Mouse (Mus musculus): ENCODE data around the gene Cd163. TPM values are rescaled to one million over a fixed set of nuclear protein-coding genes. Genes with fewer than 3 reads are reported as not detected.

Cd163 gene
- polyA plus RNA-seq (2014; fragmentation: Illumina TruSeq; extraction: RNeasy Lipid Tissue Mini Kit (QIAGEN cat#74804); ENCODE audit: low read depth, low replicate concordance), result 22.6 TPM

GRCm38 (mm10) chr6:124304356-124304755, at the start of gene Cd163:
Gene Cd163 (plus strand): TSS chr6:124304656.

Other genes with a start within 250 kb of the Cd163 start
- gene Vmn2r27, start 72.8 kb upstream of the Cd163 start, polyA plus RNA-seq (2014; fragmentation: Illumina TruSeq; extraction: RNeasy Lipid Tissue Mini Kit (QIAGEN cat#74804); ENCODE audit: low read depth, low replicate concordance), result not detected
- 42.3 TPM for gene Pex5, start 110.4 kb downstream of the Cd163 start, polyA plus RNA-seq (2014; fragmentation: Illumina TruSeq; extraction: RNeasy Lipid Tissue Mini Kit (QIAGEN cat#74804); ENCODE audit: low read depth, low replicate concordance)
- 6.1 TPM for gene Clstn3, start 160.1 kb downstream of the Cd163 start, polyA plus RNA-seq (2014; fragmentation: Illumina TruSeq; extraction: RNeasy Lipid Tissue Mini Kit (QIAGEN cat#74804); ENCODE audit: low read depth, low replicate concordance)
- gene C1rl, start 188.5 kb downstream of the Cd163 start, polyA plus RNA-seq (2014; fragmentation: Illumina TruSeq; extraction: RNeasy Lipid Tissue Mini Kit (QIAGEN cat#74804); ENCODE audit: low read depth, low replicate concordance), result 4.6 TPM
- 78.4 TPM for gene C1ra, start 207.7 kb downstream of the Cd163 start, polyA plus RNA-seq (2014; fragmentation: Illumina TruSeq; extraction: RNeasy Lipid Tissue Mini Kit (QIAGEN cat#74804); ENCODE audit: low read depth, low replicate concordance)
- gene C1s1, start 237.7 kb downstream of the Cd163 start, polyA plus RNA-seq (2014; fragmentation: Illumina TruSeq; extraction: RNeasy Lipid Tissue Mini Kit (QIAGEN cat#74804); ENCODE audit: low read depth, low replicate concordance), result 183 TPM

Data from adipose tissue, adult 10 weeks (tissue).